Mouse (Mus musculus) embryonic facial prominence, embryonic 11.5 days (tissue): ENCODE results near the gene Retreg1. TPM values are rescaled to one million over a fixed set of nuclear protein-coding genes. Genes with fewer than 3 reads are reported as not detected.
"Not testable (repeated sequence)": the region's sequence is repeated elsewhere in the genome, so short reads cannot be mapped to it uniquely, and the experiment has no call there.

Experiments
- ATAC-seq: fragments of 200-750 bp; cut with Nextera tagmentation; replicated peaks from 2 replicates; pipeline ENCODE4 v1.8.0; 2017; ENCODE audit warnings: low read depth; ENCODE audit not compliant: insufficient number of reproducible peaks, low FRiP score, low TSS enrichment
- DNase-seq: peaks from one replicate; pipeline ENCODE4 v3.0.0-alpha.2; 2015; ENCODE audit warnings: low spot score
- H3K27ac ChIP-seq: fragments of 300-500 bp; sonication (generic); replicated peaks from 2 replicates; pipeline ENCODE4 v1.5.1; 2014; ENCODE audit warnings: mild to moderate bottlenecking, low read depth, low read length, control low read depth
- H3K27me3 ChIP-seq: fragments of 300-500 bp; sonication (generic); 2 replicates; pipeline ENCODE4 v1.6.1; 2014; ENCODE audit warnings: mild to moderate bottlenecking, low read length, moderate library complexity, mixed read lengths; ENCODE audit not compliant: control insufficient read depth, insufficient read depth
- H3K36me3 ChIP-seq: fragments of 300-500 bp; sonication (generic); replicated peaks from 2 replicates; pipeline ENCODE4 v1.6.1; 2014; ENCODE audit warnings: low read depth, mild to moderate bottlenecking, low read length, moderate library complexity, mixed read lengths; ENCODE audit not compliant: control insufficient read depth, insufficient read depth
- H3K4me1 ChIP-seq: fragments of 300-500 bp; sonication (generic); 2 replicates; pipeline ENCODE4 v1.6.1; 2014; ENCODE audit warnings: low read length, mixed read lengths; ENCODE audit not compliant: control insufficient read depth, insufficient read depth
- H3K4me2 ChIP-seq: fragments of 300-500 bp; sonication (generic); 2 replicates; pipeline ENCODE4 v1.6.1; 2014; ENCODE audit warnings: low read depth, mild to moderate bottlenecking, control low read depth, low read length, moderate library complexity
- H3K4me3 ChIP-seq: fragments of 300-500 bp; sonication (generic); 2 replicates; pipeline ENCODE4 v1.5.1; 2014; ENCODE audit warnings: low read depth, low read length, control low read depth
- H3K9ac ChIP-seq: fragments of 300-500 bp; sonication (generic); replicated peaks from 2 replicates; pipeline ENCODE4 v1.6.1; 2014; ENCODE audit warnings: mild to moderate bottlenecking, control low read depth, low read length
- H3K9me3 ChIP-seq: fragments of 300-500 bp; sonication (generic); replicated peaks from 2 replicates; pipeline ENCODE4 v1.6.1; 2016; ENCODE audit warnings: mild to moderate bottlenecking, low read length, inconsistent platforms, mixed read lengths; ENCODE audit not compliant: control insufficient read depth
- WGBS: fragments of 180-500 bp; shearing (Covaris S2); extraction: QIAGEN DNeasy Blood & Tissue Kit; methylation state at CpG from one replicate; pipeline ENCODE4 v1.1.7; 2014; 5-methylcytosine and 5-hydroxymethylcytosine counted together
- microRNA-seq: library from miRNA; unstranded; fragments of <30 nt; microRNA quantifications from one replicate; pipeline ENCODE4, GENCODE M21; 2016; ENCODE audit warnings: borderline number of aligned reads
- polyA plus RNA-seq: library from polyadenylated mRNA; unstranded; fragments of >200 nt; fragmentation: Nextera tagmentation; extraction: Ambion mirVana; gene quantifications from 2 replicates; pipeline ENCODE4 v1.2.1, GENCODE M21; 2014

The Retreg1 gene
- polyA plus RNA-seq, 1 experiment from 2014 or later = 5.1 TPM

- H3K4me1 ChIP-seq, H3K4me2 ChIP-seq, H3K27me3 ChIP-seq, H3K27ac ChIP-seq, H3K36me3 ChIP-seq, H3K9ac ChIP-seq, H3K4me3 ChIP-seq, ATAC-seq, H3K9me3 ChIP-seq, DNase-seq: not testable (repeated sequence)
- 58% methylated on average over 5 of the region's 5 CpGs for WGBS
These were observed 156.6 kb downstream of the Retreg1 start for GRCm38 (mm10) chr15:25999545-25999944.

GRCm38 (mm10) chr15:26008621-26009020 is 165.6 kb downstream of the Retreg1 start:
- DNase-seq = no peak
- Histone ChIP-seq H3K9me3 (no peaks in the 10 kb centered on the region), H3K4me1 (no peaks in the 10 kb centered on the region), H3K9ac (no peak overlapping the region), H3K27ac (no peak overlapping the region), H3K4me2 (no peak overlapping the region), H3K27me3 (no peaks in the 10 kb centered on the region), H3K4me3 (no peak overlapping the region), H3K36me3 (no peaks in the 10 kb centered on the region)
- ATAC-seq = no peak
- 81% methylated on average over 3 of the region's 3 CpGs for WGBS

GRCm38 (mm10) chr15:26012891-26013290 is 169.9 kb downstream of the Retreg1 start:
- Histone ChIP-seq H3K27me3 (no peaks in the 10 kb centered on the region), H3K4me2 (no peak overlapping the region), H3K27ac (no peak overlapping the region), H3K9ac (no peak overlapping the region), H3K4me3 (no peak overlapping the region), H3K36me3 (no peaks in the 10 kb centered on the region), H3K4me1 (no peaks in the 10 kb centered on the region), H3K9me3 (no peaks in the 10 kb centered on the region)
- 46% methylated on average over 4 of the region's 4 CpGs for WGBS
- DNase-seq (peak; percentile 1), ATAC-seq (no peak)

GRCm38 (mm10) chr15:26015979-26016665 is 173.1 kb downstream of the Retreg1 start:
- Histone ChIP-seq H3K4me1 (no peaks in the 10 kb centered on the region), H3K4me3 (no peak overlapping the region), H3K36me3 (no peaks in the 10 kb centered on the region), H3K9me3 (no peaks in the 10 kb centered on the region), H3K27me3 (no peaks in the 10 kb centered on the region), H3K27ac (no peak overlapping the region), H3K4me2 (no peak overlapping the region), H3K9ac (no peak overlapping the region)
- DNase-seq = peak; percentile 69
- ATAC-seq = peak; percentile 85
- 29% methylated on average over 14 of the region's 14 CpGs for WGBS

GRCm38 (mm10) chr15:26021721-26022120 is 178.7 kb downstream of the Retreg1 start:
- no peak overlapping the region for H3K27ac ChIP-seq
- 76% methylated on average over 8 of the region's 8 CpGs for WGBS
- no peak overlapping the region for H3K9ac ChIP-seq
- no peaks in the 10 kb centered on the region for H3K9me3 ChIP-seq
- ATAC-seq (no peak), DNase-seq (no peak)
- H3K4me3 ChIP-seq = no peak overlapping the region
- H3K27me3 ChIP-seq = no peaks in the 10 kb centered on the region
- no peak overlapping the region for H3K4me2 ChIP-seq
- H3K4me1 ChIP-seq = no peaks in the 10 kb centered on the region
- no peaks in the 10 kb centered on the region for H3K36me3 ChIP-seq

- Histone ChIP-seq H3K27me3 (no peaks in the 10 kb centered on the region), H3K4me3 (no peak overlapping the region), H3K9ac (no peak overlapping the region), H3K4me2 (no peak overlapping the region), H3K36me3 (no peaks in the 10 kb centered on the region), H3K27ac (no peak overlapping the region), H3K4me1 (no peaks in the 10 kb centered on the region), H3K9me3 (no peaks in the 10 kb centered on the region)
- 81% methylated on average over 5 of the region's 5 CpGs for WGBS
- ATAC-seq = no peak
- no peak for DNase-seq
These were observed 179.7 kb downstream of the Retreg1 start for GRCm38 (mm10) chr15:26022636-26023035.

Small RNA genes within 50 kb of the gene (microRNA-seq; reads per million reads assigned to microRNA genes)
- gene Mir7212 = not detected

Other genes with a start within 250 kb of the Retreg1 start
- gene Myo10, start 220.7 kb upstream of the Retreg1 start, polyA plus RNA-seq = 34.5 and 35.4 TPM in 2 replicates
- 30.9 and 31.0 TPM in 2 replicates for gene Zfp622, start 141.2 kb downstream of the Retreg1 start, polyA plus RNA-seq